Mouse (Mus musculus): ENCODE measurements around the gene Mip. TPM values are rescaled to one million over a fixed set of nuclear protein-coding genes. Genes with fewer than 3 reads are reported as not detected.
"Not testable (repeated sequence)": the region's sequence is repeated elsewhere in the genome, so short reads cannot be mapped to it uniquely, and the experiment has no call there.

Mip gene
- total RNA-seq, 2 experiments from 2014 or later = not detected

GRCm38 (mm10) chr10:128210954-128211353, 14.7 kb upstream of the Mip start:
- no peak for DNase-seq (ENCODE audit: low spot score in 2 of 2)

- peak; percentile 85 to 95 for DNase-seq (ENCODE audit: low spot score in 2 of 2)
Observed at GRCm38 (mm10) chr10:128211390-128212108, 14.1 kb upstream of the Mip start, which contains the start of gene Spryd4. Gene Spryd4 (minus strand): TSS chr10:128211807.

- no peak for DNase-seq (ENCODE audit: low spot score in 2 of 2)
Observed at GRCm38 (mm10) chr10:128212148-128212547, 13.5 kb upstream of the Mip start.

DNA sequence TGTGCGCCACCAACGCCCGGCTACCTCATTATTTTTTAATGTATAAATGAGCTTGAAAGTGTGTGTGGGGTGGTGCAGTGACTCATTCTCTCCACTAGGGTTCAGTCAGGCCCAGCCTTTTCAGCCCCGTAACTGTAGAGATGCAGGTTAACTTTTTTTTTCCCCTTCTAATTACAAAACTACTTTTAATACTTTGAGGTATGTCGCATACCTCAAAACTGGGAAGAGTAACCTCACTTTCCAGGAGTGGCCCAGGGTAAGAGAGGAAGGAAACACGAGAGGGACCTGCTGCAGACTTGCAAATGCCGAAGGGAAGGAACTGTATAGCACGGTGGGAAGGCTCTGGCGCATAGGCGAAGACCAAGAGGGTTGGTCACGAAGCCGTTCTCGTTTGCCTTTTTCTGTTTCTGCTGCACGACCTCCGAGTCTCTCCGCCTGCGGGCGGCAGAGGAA, 12.7 kb upstream of the Mip start:
- DNase-seq (ENCODE audit: low spot score in 2 of 2) = peak; percentile 26 to 77

GRCm38 (mm10) chr10:128214112-128214511, 11.5 kb upstream of the Mip start:
- DNase-seq (ENCODE audit: low spot score in 2 of 2) = not testable (repeated sequence)

GRCm38 (mm10) chr10:128214981-128215380, 10.7 kb upstream of the Mip start:
- no peak for DNase-seq (ENCODE audit: low spot score in 2 of 2)

DNA sequence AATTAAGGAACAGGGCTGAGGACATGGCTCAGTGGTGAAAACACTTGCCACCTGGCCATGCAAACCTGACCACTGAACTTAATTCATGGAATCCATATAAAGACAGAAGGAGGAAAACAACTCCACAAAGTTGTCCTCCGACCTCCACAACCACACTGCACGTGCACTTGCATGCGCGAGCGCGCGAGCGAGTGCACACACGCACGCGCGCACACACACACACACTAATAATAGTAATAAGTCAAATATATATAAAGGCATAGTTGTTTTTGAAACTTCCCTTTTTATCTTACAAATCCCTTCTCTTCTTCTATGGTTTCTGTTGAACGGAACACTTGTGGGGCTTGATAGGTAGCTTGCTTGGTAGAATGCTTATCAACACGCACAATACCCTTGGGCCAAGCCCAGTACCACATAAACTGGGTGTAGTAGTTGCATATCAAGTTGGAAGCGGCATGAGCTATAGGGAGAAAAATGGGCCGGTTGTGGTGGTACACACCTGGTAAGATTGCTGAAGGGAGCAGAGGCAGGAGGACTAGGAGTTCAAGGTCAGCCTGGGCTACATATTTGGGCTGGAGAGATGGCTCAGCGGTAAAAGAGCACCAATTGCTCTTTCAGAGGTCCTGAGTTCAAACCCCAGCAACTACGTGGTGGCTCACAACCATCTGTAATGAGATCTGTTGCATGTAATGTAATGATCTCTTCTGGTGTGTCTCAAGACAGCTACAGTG, 7.1 kb upstream of the Mip start:
- no peak for DNase-seq (ENCODE audit: low spot score in 2 of 2)

DNA sequence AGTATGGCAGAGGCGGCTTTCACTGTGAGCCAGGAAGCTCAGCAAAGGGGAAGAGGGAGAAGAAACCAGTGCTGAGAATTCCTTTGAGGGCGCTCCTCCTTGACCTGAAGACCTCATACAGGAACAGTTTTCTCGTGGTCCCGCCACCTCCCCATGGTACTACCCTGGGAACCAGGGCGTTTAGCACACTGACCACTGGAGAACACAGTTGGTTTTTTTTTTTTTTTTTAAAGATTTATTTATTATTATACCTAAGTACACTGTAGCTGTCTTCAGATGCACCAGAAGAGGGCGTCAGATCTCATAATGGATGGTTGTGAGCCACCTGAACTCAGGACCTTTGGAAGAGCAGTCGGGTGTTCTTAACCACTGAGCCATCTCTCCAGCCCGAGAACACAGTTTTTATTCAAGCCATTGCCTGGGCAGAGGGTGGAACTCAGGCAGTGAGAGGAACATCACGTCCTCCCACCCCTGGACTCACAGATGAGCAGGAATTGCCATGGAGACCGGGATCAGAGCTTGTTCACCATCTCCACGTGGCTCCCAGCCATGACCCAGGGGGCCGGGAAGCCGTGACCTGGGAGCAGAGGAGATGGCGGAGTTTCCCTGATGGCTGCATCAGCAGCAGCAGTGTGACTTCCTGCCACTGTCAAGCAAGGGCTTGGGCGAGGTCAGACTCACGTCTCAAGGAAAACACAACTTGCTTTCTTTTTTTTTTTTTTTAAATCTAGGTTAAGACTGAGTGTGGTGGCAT, 3.9 kb upstream of the Mip start:
- DNase-seq (ENCODE audit: low spot score in 2 of 2) = no peak

DNA sequence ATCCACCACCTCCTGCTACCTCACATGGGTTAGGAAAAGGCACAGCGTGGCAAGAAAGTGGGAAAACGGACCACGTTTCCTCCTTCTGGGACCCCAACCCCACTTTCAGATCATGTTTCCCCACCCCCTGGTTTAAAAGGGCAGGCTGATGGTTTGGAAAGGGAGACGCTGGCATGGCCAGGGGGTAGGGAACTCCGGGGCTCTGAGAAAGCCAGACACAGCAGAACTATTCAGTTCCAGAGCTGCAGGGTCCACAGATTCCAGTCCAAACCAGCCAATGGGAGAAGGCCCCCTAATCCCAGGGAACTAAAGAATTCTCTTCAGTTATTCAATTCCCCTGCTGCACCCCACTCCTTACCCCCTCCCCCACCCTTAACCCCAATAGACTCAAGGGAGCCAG, 574 bp upstream of the Mip start:
- no peak for DNase-seq (ENCODE audit: low spot score in 2 of 2)

GRCm38 (mm10) chr10:128227592-128227991, 2.0 kb downstream of the Mip start:
- no peak for DNase-seq (ENCODE audit: low spot score in 2 of 2)

- DNase-seq (ENCODE audit: low spot score in 2 of 2) = no peak
Observed at GRCm38 (mm10) chr10:128228009-128228408, 2.4 kb downstream of the Mip start.

DNA sequence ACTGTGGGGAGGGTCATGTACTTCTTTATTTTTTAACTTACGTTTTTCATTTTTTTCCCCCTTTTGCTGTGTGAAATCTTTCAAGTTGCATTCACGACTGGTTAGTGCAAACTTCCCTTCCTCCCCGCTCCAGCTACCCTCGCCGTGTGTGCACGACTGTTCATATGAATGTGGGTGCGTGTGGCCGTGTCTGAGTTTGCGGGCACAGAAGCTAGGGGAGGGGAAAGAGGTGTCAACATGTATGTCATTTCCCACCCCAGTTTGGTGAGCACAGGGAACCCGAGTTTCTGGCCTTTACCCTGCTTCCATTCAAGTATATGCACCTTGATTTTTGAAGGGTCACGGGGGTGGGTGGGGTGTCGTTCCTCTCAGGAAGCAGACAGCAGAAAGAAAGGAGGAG, 4.9 kb downstream of the Mip start:
- no peak for DNase-seq (ENCODE audit: low spot score in 2 of 2)

DNA sequence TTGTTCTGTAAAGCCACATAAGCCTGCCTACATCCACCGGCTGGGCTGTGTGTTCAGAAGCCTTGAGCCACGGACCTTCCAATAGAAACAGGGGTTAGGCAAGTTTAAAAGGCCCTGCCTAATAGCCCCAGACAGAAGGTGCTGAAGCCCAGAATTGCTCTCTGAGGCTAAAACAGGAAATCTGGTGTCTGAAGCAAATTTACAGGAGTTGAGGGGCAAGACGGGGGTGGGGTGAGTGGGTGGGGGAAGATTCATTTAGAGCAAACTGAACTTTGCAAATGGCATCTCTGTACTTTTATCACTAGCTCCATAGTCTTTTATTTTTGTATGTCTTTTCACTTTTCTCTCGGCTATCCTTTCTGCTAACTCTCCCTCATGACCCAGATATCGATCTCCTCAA, 5.5 kb downstream of the Mip start:
- DNase-seq (ENCODE audit: low spot score in 2 of 2) = no peak

GRCm38 (mm10) chr10:128231697-128232419, 6.2 kb downstream of the Mip start, which contains the start of gene Timeless:
Gene Timeless (plus strand): TSS chr10:128232065.
- DNase-seq (ENCODE audit: low spot score in 2 of 2) = peak; percentile 79 to 84

DNA sequence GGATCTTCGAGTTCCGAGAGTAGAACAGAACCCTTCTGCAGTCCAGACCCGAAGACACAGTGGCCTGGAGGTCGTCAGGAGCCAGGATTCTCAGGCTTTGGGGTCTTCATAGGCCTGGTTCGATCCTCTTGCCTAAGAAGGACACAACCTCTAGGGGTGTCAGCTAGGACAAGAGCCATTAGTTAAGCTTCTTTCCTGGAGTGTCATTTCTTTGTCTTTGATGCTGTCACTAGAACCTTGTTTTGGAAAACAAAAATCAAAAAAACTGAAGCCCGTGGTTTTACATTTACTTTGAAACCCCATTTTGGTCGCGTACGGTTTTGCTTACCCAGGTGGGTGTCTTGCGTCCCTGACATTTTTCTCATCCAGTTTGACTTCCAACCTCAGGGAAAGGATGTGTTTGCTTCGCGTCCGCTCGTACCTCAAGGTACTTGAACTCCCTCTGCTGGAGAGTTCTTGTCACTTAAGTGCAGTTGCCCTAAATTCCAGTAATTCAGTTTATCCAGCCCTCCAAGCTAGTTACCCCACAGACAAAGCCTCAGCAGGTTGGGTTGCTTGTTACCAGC, 6.9 kb downstream of the Mip start:
- DNase-seq (ENCODE audit: low spot score in 2 of 2) = peak in 1 of 2 experiments; percentile 79

GRCm38 (mm10) chr10:128236321-128236720, 10.7 kb downstream of the Mip start:
- no peak for DNase-seq (ENCODE audit: low spot score in 2 of 2)

DNA sequence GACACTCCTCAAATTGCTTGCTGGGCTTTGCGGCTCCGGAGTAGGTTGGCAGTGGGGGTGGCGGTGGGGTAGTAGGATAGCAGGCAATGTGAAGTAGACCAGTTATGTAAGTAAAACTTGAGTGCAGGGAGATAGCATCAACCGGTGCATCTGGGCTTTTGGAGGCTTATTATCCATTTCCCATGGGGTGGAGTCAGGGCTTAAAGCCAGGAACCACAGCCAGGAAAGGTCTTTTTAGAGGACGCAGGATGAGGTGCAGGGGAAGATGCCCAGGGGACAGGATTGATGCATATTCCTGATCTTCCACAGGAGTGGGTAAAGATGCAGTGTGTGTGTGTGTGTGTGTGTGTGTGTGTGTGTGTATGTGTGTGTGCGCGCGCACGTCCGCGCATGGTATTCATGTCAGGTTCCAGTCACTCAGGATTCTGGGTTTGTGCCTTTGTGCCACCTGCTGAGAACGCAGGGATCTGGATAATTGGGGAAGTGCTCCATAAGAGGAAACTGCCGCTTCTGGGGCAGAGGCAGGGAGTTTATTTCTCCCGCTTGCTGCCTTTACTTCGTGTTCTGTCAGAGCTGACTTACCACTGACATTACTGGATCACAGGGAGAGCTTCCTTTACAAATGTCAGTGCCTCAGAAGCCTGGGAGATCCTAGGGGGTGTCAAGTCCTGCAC, 12.3 kb downstream of the Mip start:
- DNase-seq (ENCODE audit: low spot score in 2 of 2) = peak in 1 of 2 experiments; percentile 29

DNA sequence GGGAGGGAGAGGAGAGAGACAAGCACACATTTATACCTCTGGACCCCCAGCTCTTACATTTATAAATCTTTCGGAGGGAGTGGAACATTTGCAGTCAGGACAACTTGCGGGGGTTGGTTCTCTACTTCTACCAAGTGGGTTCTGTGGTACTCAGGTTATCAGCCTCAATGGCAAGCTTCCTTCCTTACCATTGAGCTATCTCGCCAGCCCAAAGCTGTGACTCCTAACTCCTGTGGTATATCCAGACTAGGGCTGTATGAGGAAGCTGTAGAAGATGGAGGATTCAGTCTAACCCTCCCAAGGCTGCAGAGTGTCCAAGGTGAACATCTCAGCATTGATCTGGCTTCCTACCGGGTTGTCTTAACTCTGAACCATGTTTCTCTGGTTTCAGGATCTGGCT, 13.5 kb downstream of the Mip start:
- no peak for DNase-seq (ENCODE audit: low spot score in 2 of 2)

- no peak for DNase-seq (ENCODE audit: low spot score in 2 of 2)
Observed at GRCm38 (mm10) chr10:128240131-128240530, 14.5 kb downstream of the Mip start.

GRCm38 (mm10) chr10:128243252-128243651, 17.6 kb downstream of the Mip start:
- no peak for DNase-seq (ENCODE audit: low spot score in 2 of 2)

Data from layer of hippocampus, adult 18-20 months (tissue).